Mouse (Mus musculus): ENCODE measurements at regions not wholly inside any gene's neighbourhood (a gene's known extent, or its start where the extent isn't known, plus 50 kb on each side); places are given as distances from the start of the nearest gene placed in this dataset.

DNA sequence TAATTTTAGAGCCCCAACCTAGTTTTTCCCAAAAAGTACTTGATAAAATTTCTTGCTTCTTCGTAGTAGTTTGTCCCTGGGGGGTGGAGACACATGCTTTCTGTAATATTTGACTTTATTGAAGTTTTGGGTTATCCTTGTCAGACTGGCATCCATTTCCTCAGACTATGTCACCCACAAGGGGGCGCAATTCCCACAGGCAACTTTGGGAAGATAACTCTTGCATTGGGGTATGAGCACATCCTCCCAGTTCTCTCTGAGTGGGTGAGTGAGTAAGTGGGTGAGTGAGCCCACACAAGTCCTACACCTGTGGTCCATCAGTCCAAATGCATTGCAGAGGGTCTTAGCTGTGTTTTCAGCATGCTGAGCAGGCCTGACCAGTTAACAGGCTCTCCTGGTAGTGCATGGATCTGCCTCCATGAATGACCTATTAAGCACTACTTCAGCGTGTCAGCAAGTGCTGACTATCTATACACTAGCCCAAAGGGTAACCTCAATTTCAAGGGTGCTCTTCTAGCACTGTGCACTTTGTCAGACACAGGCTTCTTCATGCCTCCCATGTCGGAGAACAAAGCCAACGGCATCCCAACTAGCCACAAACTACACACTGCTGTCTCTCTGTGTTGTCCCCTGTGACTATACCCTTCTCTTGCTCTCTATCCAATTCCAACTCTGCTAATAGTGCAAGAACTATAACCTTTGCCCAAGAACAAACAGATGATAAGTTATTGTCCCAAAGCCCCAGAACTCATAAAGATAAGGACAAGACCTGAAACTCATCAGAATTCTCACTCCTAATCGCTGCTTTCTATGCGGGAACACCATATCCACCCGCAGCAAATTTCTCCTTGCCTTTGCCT, 275.6 kb upstream of the Tsc22d2 start:
- TF ChIP-seq POLR2A (IDR thresholded peaks at IDR 0.05; ENCODE audit: insufficient read depth, low read length) (no peak), CTCF (IDR thresholded peaks at IDR 0.05; ENCODE audit: low read depth, low read length) (peak; percentile 19), EP300 (IDR thresholded peaks at IDR 0.05; ENCODE audit: insufficient read depth, low read depth, low read length) (no peak)

All from ES-Bruce4 (cell line).